Mouse (Mus musculus): ENCODE measurements around the gene Gm20918.
"Not testable (repeated sequence)": the region's sequence is repeated elsewhere in the genome, so short reads cannot be mapped to it uniquely, and the experiment has no call there.

The Gm20918 gene

DNA sequence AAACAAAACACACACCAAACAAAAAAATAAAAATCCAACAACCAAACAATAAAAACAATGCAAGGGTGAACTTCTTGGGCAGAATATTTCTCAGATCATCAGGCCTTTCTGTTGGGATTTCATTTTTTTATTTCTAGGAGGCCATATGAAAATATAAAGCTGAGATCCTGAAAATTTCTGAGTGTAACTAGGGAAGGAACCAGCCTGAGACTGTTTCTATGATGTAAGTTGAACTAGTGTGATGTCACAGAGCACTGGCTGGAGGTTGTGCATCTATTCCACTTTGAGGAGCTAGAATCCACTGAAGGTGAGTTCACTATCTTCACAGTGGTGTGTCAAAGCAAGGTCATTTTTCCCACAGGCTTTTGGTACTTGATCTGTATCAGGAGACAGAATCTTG, at the start of gene Gm20918:
Gene Gm20918, plus strand, starts transcription at position 301 of the 400 bp plus-strand sequence.
- not testable (repeated sequence) for DNase-seq
